Mouse (Mus musculus): ENCODE data around the gene Gstp2. TPM values are rescaled to one million over a fixed set of nuclear protein-coding genes. Genes with fewer than 3 reads are reported as not detected.

Gstp2 gene
- polyA plus RNA-seq, 1 experiment: 12.9 TPM

GRCm38 (mm10) chr19:4003112-4003511 lies 42.7 kb downstream of the Gstp2 start, which contains the start of gene Doc2g:
Gene Doc2g, plus strand, starts transcription at chr19:4003313.
- H3K4me1 ChIP-seq (ENCODE audit: control insufficient read depth, insufficient read depth, low read length): no peaks in the 10 kb centered on the region
- TF ChIP-seq POLR2A (IDR thresholded peaks at IDR 0.05; ENCODE audit: extremely low read depth, insufficient read depth, low read length) (no peak), CTCF (IDR thresholded peaks at IDR 0.05; ENCODE audit: extremely low read depth, insufficient read depth, low read length) (no peak)
- no peak within 1 kb of the TSS for H3K4me3 ChIP-seq (ENCODE audit: insufficient read depth, low read length)
- no peak within 1 kb of the TSS for H3K27ac ChIP-seq (ENCODE audit: insufficient read depth, low read length)

GRCm38 (mm10) chr19:4001752-4002151 lies 44.1 kb downstream of the Gstp2 start:
- no peaks in the 10 kb centered on the region for H3K4me1 ChIP-seq (ENCODE audit: control insufficient read depth, insufficient read depth, low read length)
- no peak overlapping the region for H3K27ac ChIP-seq (ENCODE audit: insufficient read depth, low read length)
- H3K4me3 ChIP-seq (ENCODE audit: insufficient read depth, low read length): no peak overlapping the region
- TF ChIP-seq POLR2A (IDR thresholded peaks at IDR 0.05; ENCODE audit: extremely low read depth, insufficient read depth, low read length): no peak
- TF ChIP-seq CTCF (IDR thresholded peaks at IDR 0.05; ENCODE audit: extremely low read depth, insufficient read depth, low read length): no peak

GRCm38 (mm10) chr19:4000949-4001525 lies 44.8 kb downstream of the Gstp2 start:
- H3K27ac ChIP-seq (ENCODE audit: insufficient read depth, low read length): no peak overlapping the region
- TF ChIP-seq POLR2A (IDR thresholded peaks at IDR 0.05; ENCODE audit: extremely low read depth, insufficient read depth, low read length) (no peak), CTCF (IDR thresholded peaks at IDR 0.05; ENCODE audit: extremely low read depth, insufficient read depth, low read length) (no peak)
- H3K4me3 ChIP-seq (ENCODE audit: insufficient read depth, low read length): peak overlapping the region; percentile 51
- no peaks in the 10 kb centered on the region for H3K4me1 ChIP-seq (ENCODE audit: control insufficient read depth, insufficient read depth, low read length)

- H3K27ac ChIP-seq (ENCODE audit: insufficient read depth, low read length): peak within 1 kb of the TSS; percentile 88
- H3K4me3 ChIP-seq (ENCODE audit: insufficient read depth, low read length): peak within 1 kb of the TSS; percentile 51
- H3K4me1 ChIP-seq (ENCODE audit: control insufficient read depth, insufficient read depth, low read length): no peaks in the 10 kb centered on the region
- TF ChIP-seq POLR2A (IDR thresholded peaks at IDR 0.05; ENCODE audit: extremely low read depth, insufficient read depth, low read length) (peak; percentile 75; the same call in 1 of the 2 replicates), CTCF (IDR thresholded peaks at IDR 0.05; ENCODE audit: extremely low read depth, insufficient read depth, low read length) (peak; percentile 75)
These were observed 45.5 kb downstream of the Gstp2 start, which contains the start of the genes Nudt8 and Gm49405 for GRCm38 (mm10) chr19:4000119-4000900. Gene Nudt8, plus strand, starts transcription at chr19:4000580. Gene Gm49405, plus strand, starts transcription at chr19:4000626.

- no peak overlapping the region for H3K4me3 ChIP-seq (ENCODE audit: insufficient read depth, low read length)
- TF ChIP-seq POLR2A (IDR thresholded peaks at IDR 0.05; ENCODE audit: extremely low read depth, insufficient read depth, low read length): no peak
- no peak for TF ChIP-seq CTCF (IDR thresholded peaks at IDR 0.05; ENCODE audit: extremely low read depth, insufficient read depth, low read length)
- H3K27ac ChIP-seq (ENCODE audit: insufficient read depth, low read length): no peak overlapping the region
- H3K4me1 ChIP-seq (ENCODE audit: control insufficient read depth, insufficient read depth, low read length): no peaks in the 10 kb centered on the region
These were observed 46.6 kb downstream of the Gstp2 start for GRCm38 (mm10) chr19:3999121-3999730.

- Histone ChIP-seq H3K27ac (ENCODE audit: insufficient read depth, low read length) (no peak overlapping the region), H3K4me3 (ENCODE audit: insufficient read depth, low read length) (no peak overlapping the region), H3K4me1 (ENCODE audit: control insufficient read depth, insufficient read depth, low read length) (no peaks in the 10 kb centered on the region)
- TF ChIP-seq POLR2A (IDR thresholded peaks at IDR 0.05; ENCODE audit: extremely low read depth, insufficient read depth, low read length): no peak
- no peak for TF ChIP-seq CTCF (IDR thresholded peaks at IDR 0.05; ENCODE audit: extremely low read depth, insufficient read depth, low read length)
These were observed 47.5 kb downstream of the Gstp2 start for GRCm38 (mm10) chr19:3998335-3998734.

GRCm38 (mm10) chr19:3997231-3997630 lies 48.6 kb downstream of the Gstp2 start:
- no peak overlapping the region for H3K4me3 ChIP-seq (ENCODE audit: insufficient read depth, low read length)
- no peaks in the 10 kb centered on the region for H3K4me1 ChIP-seq (ENCODE audit: control insufficient read depth, insufficient read depth, low read length)
- TF ChIP-seq POLR2A (IDR thresholded peaks at IDR 0.05; ENCODE audit: extremely low read depth, insufficient read depth, low read length) (no peak), CTCF (IDR thresholded peaks at IDR 0.05; ENCODE audit: extremely low read depth, insufficient read depth, low read length) (no peak)
- no peak overlapping the region for H3K27ac ChIP-seq (ENCODE audit: insufficient read depth, low read length)

- H3K4me3 ChIP-seq (ENCODE audit: insufficient read depth, low read length): no peak overlapping the region
- TF ChIP-seq POLR2A (IDR thresholded peaks at IDR 0.05; ENCODE audit: extremely low read depth, insufficient read depth, low read length): no peak
- TF ChIP-seq CTCF (IDR thresholded peaks at IDR 0.05; ENCODE audit: extremely low read depth, insufficient read depth, low read length): no peak
- H3K4me1 ChIP-seq (ENCODE audit: control insufficient read depth, insufficient read depth, low read length): no peaks in the 10 kb centered on the region
- H3K27ac ChIP-seq (ENCODE audit: insufficient read depth, low read length): no peak overlapping the region
These were observed 49.1 kb downstream of the Gstp2 start for GRCm38 (mm10) chr19:3996747-3997146.

- Histone ChIP-seq H3K27ac (ENCODE audit: insufficient read depth, low read length) (no peak overlapping the region), H3K4me3 (ENCODE audit: insufficient read depth, low read length) (no peak overlapping the region), H3K4me1 (ENCODE audit: control insufficient read depth, insufficient read depth, low read length) (no peaks in the 10 kb centered on the region)
- no peak for TF ChIP-seq POLR2A (IDR thresholded peaks at IDR 0.05; ENCODE audit: extremely low read depth, insufficient read depth, low read length)
- TF ChIP-seq CTCF (IDR thresholded peaks at IDR 0.05; ENCODE audit: extremely low read depth, insufficient read depth, low read length): no peak
These were observed 49.7 kb downstream of the Gstp2 start for GRCm38 (mm10) chr19:3996106-3996505.

All from cortical plate, adult 2 months (tissue).